Mouse (Mus musculus): ENCODE results near the gene Nsa2. TPM values are rescaled to one million over a fixed set of nuclear protein-coding genes. Genes with fewer than 3 reads are reported as not detected.

Gene Nsa2
- total RNA-seq, 4 experiments from 2014 or later: 32.5 to 42.2 (median 36.2) TPM

- no peak for DNase-seq (ENCODE audit: low spot score in 2 of 2)
Observed at GRCm38 (mm10) chr13:97087421-97087820, 50.3 kb downstream of the Nsa2 start.

- DNase-seq (ENCODE audit: low spot score in 2 of 2): no peak
Observed at GRCm38 (mm10) chr13:97086316-97086715, 51.4 kb downstream of the Nsa2 start.

DNA sequence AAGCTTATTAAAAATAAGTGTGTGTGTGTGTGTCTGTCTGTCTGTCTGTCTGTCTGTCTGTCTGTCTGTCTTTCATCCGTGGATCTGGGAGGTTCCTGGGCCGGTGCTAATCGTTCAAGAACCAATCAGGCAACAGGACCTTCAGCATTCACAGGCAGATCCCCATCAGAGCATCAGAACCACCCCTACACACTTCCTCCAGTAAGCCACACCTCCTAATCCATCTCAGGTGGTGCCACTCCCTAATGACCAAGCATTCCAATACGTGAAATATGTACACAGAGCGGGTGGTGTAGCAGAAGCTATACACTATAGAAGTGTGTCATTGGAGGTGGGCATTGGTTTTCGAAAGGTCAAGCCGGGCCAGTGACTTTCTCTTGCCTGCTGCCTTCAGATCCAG lies 55.3 kb downstream of the Nsa2 start:
- no peak for DNase-seq (ENCODE audit: low spot score in 2 of 2)

DNA sequence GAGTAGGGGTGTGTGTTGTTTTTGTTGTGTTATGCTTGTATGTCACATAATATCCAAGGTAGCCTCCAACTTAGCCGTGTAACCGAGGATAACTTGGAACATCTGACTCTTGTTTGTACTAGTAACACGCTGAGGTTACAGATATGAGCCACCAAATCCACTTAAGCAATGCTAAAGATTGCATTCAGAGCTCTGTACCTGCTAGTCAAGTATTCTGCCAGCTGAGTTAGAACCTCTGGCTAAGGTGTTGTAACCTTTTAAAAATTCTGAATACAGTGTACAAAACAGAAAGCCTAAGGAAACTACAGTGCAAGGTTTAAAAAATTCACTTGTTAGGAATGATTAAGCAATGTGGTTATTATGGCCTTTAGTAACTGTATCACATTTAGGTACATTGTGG lies 57.1 kb downstream of the Nsa2 start:
- DNase-seq (ENCODE audit: low spot score in 2 of 2): no peak

GRCm38 (mm10) chr13:97080201-97080600 lies 57.5 kb downstream of the Nsa2 start:
- no peak for DNase-seq (ENCODE audit: low spot score in 2 of 2)

Other genes with a start within 250 kb of the Nsa2 start
- under 1 TPM in 1 of 4 experiments, not detected in 3; 0.05 TPM for gene Gcnt4, start 213.2 kb downstream of the Nsa2 start, total RNA-seq (2022)
- not detected for gene 1700029F12Rik, start 103.6 kb downstream of the Nsa2 start, total RNA-seq (2022)
- gene Fam169a, start 70.7 kb downstream of the Nsa2 start, total RNA-seq (2022): under 1 TPM in 1 of 4 experiments, not detected in 3; 0.12 TPM
- gene Gm6169, start 38.7 kb downstream of the Nsa2 start, total RNA-seq (2022): 1 to 10 TPM in 2 of 4 experiments, under 1 TPM in 1, not detected in 1; 0.31 to 8.1 (median 5.0) TPM
- gene Gfm2, start within 50 bp of the Nsa2 start, total RNA-seq (2022): 10 to 100 TPM; 46.6 to 53.9 (median 51.7) TPM
- gene Hexb, start 60.4 kb upstream of the Nsa2 start, total RNA-seq (2022): 1 to 10 TPM; 5.4 to 7.3 (median 6.4) TPM
- gene Enc1, start 103.2 kb upstream of the Nsa2 start, total RNA-seq (2022): 1 to 10 TPM in 2 of 4 experiments, under 1 TPM in 2; 0.90 to 2.6 (median 1.1) TPM

All from gastrocnemius, adult 8-10 months (tissue).